Mouse (Mus musculus): ENCODE data around the gene Ofcc1. TPM values are rescaled to one million over a fixed set of nuclear protein-coding genes. Genes with fewer than 3 reads are reported as not detected.

Ofcc1 gene
- polyA plus RNA-seq, 1 experiment: not detected

DNA sequence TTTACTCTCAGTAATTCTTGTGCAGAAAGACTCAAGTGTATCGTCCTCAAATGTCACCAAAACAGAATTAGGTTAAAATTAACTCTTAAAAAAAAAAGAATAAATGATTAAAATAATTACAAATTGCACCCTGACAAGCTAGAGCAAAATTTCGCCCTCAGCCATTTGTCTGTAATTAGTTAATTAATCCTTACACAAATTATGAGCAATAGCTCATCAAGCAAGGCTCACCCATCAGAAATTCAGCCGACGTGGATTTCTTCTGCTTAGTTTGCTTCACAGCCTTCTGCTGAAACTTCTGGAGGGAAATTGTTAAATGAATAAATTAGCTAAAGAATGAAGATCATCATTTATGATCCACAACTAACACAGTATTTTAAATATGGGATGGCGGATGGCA, 80.6 kb downstream of the Ofcc1 start:
- no peak for TF ChIP-seq POLR2A (IDR thresholded peaks at IDR 0.05; ENCODE audit: insufficient read depth, low read length)
- no peak for TF ChIP-seq CTCF (IDR thresholded peaks at IDR 0.05; ENCODE audit: low read depth, low read length)
- no peak for TF ChIP-seq EP300 (IDR thresholded peaks at IDR 0.05; ENCODE audit: insufficient read depth, low read depth, low read length)
- H3K27ac ChIP-seq (ENCODE audit: insufficient read depth, low read length): no peak overlapping the region
- H3K9ac ChIP-seq (ENCODE audit: low read depth, poor library complexity, severe bottlenecking): no peak overlapping the region
- H3K4me1 ChIP-seq (ENCODE audit: control insufficient read depth, insufficient read depth, low read length): no peaks in the 10 kb centered on the region
- H3K9me3 ChIP-seq (replicated peaks; ENCODE audit: control insufficient read depth, insufficient read depth, low read length, poor library complexity, severe bottlenecking): 0 out of 2 replicates have a peak, but pooled peaks cover 6% of the 10 kb centered on the region
- H3K4me3 ChIP-seq (ENCODE audit: low read depth, low read length): no peak overlapping the region
- H3K27me3 ChIP-seq (ENCODE audit: control insufficient read depth, insufficient read depth, low read length, poor library complexity, severe bottlenecking): no peaks in the 10 kb centered on the region
- no peaks in the 10 kb centered on the region for H3K36me3 ChIP-seq (ENCODE audit: control insufficient read depth, insufficient read depth, low read length, poor library complexity, severe bottlenecking)

DNA sequence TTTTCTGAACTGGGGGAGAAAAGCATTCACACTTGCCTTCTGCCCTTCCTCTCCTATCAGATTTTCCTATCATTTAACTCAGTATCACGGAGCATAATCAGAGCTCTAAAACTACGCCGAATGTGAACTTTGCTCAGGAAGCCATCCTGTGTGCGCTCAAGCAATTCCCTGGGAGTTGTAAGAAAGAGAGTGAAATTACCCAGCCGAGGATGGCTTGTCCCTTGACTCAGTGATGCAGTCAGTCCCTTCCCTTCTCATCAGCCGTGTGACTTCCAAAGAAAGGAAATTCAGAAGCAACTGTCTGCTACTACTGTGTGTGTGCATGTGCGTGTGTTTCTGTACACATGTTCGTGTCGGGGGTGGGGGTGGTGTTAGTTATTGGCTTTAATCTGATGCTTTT, 93.7 kb downstream of the Ofcc1 start:
- Histone ChIP-seq H3K9me3 (replicated peaks; ENCODE audit: control insufficient read depth, insufficient read depth, low read length, poor library complexity, severe bottlenecking) (no peaks in the 10 kb centered on the region), H3K36me3 (ENCODE audit: control insufficient read depth, insufficient read depth, low read length, poor library complexity, severe bottlenecking) (no peaks in the 10 kb centered on the region), H3K4me3 (ENCODE audit: low read depth, low read length) (no peak overlapping the region), H3K4me1 (ENCODE audit: control insufficient read depth, insufficient read depth, low read length) (no peaks in the 10 kb centered on the region), H3K9ac (ENCODE audit: low read depth, poor library complexity, severe bottlenecking) (no peak overlapping the region), H3K27ac (ENCODE audit: insufficient read depth, low read length) (no peak overlapping the region), H3K27me3 (ENCODE audit: control insufficient read depth, insufficient read depth, low read length, poor library complexity, severe bottlenecking) (no peaks in the 10 kb centered on the region)
- TF ChIP-seq CTCF (IDR thresholded peaks at IDR 0.05; ENCODE audit: low read depth, low read length) (no peak), EP300 (IDR thresholded peaks at IDR 0.05; ENCODE audit: insufficient read depth, low read depth, low read length) (no peak), POLR2A (IDR thresholded peaks at IDR 0.05; ENCODE audit: insufficient read depth, low read length) (no peak)

DNA sequence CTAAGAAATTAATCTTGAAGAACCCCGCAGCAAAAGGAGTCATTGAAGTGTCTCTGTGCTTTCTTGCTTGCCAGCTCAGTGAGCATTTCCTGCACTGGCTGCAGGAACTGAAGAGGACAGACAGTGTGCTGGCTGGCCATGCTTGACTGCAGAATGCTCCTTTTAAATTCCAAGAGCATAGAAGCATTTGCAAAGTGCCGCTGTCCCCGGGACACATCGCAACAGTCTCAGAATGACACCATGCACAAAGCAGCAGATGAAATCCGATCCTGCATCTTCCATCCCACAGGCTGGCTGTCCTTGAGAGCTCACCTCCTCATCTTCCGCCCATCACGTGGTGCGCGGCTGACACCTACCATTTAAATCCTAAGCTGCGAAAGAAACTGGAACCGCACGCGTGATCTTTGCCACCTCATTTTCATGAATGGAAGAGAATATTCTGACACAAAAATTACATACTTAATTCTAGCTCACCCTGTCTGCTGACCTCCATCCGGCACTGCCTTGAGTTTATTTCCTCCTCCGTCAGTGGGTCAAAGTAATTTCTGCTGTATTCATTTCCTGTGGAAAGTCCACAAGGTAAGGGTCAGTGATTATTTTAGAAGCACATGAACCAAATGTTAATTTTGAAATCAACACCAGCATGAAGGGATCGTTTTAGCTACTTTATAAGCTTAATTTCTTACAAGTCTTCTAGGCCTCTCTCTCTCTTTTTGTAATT, 98.0 kb downstream of the Ofcc1 start:
- Histone ChIP-seq H3K4me1 (ENCODE audit: control insufficient read depth, insufficient read depth, low read length) (no peaks in the 10 kb centered on the region), H3K9me3 (replicated peaks; ENCODE audit: control insufficient read depth, insufficient read depth, low read length, poor library complexity, severe bottlenecking) (no peaks in the 10 kb centered on the region), H3K27ac (ENCODE audit: insufficient read depth, low read length) (no peak overlapping the region), H3K36me3 (ENCODE audit: control insufficient read depth, insufficient read depth, low read length, poor library complexity, severe bottlenecking) (no peaks in the 10 kb centered on the region), H3K9ac (ENCODE audit: low read depth, poor library complexity, severe bottlenecking) (no peak overlapping the region), H3K4me3 (ENCODE audit: low read depth, low read length) (no peak overlapping the region), H3K27me3 (ENCODE audit: control insufficient read depth, insufficient read depth, low read length, poor library complexity, severe bottlenecking) (no peaks in the 10 kb centered on the region)
- TF ChIP-seq CTCF (IDR thresholded peaks at IDR 0.05; ENCODE audit: low read depth, low read length) (no peak), POLR2A (IDR thresholded peaks at IDR 0.05; ENCODE audit: insufficient read depth, low read length) (no peak), EP300 (IDR thresholded peaks at IDR 0.05; ENCODE audit: insufficient read depth, low read depth, low read length) (no peak)

DNA sequence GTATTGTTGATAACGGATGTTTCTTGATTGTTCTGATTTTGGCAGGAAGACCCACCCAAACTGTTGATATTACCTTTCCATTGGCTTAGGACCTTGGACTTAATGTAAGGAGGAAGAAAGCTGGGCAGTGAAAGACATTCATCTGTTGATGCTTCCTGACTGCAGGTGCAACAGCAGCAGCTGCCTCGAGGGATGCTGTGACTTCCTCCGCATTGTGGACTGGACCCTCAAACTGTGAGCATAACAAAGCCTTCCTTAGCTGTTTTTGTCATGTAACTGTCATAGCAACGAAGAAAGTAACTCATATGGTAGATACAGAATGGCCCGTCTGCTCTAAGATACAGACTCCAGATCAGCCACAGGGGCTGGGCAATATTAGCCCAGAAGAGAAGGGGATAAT, 102.5 kb downstream of the Ofcc1 start:
- no peak overlapping the region for H3K4me3 ChIP-seq (ENCODE audit: low read depth, low read length)
- H3K9me3 ChIP-seq (replicated peaks; ENCODE audit: control insufficient read depth, insufficient read depth, low read length, poor library complexity, severe bottlenecking): no peaks in the 10 kb centered on the region
- no peaks in the 10 kb centered on the region for H3K36me3 ChIP-seq (ENCODE audit: control insufficient read depth, insufficient read depth, low read length, poor library complexity, severe bottlenecking)
- TF ChIP-seq EP300 (IDR thresholded peaks at IDR 0.05; ENCODE audit: insufficient read depth, low read depth, low read length) (peak; percentile 92), POLR2A (IDR thresholded peaks at IDR 0.05; ENCODE audit: insufficient read depth, low read length) (no peak), CTCF (IDR thresholded peaks at IDR 0.05; ENCODE audit: low read depth, low read length) (no peak)
- H3K9ac ChIP-seq (ENCODE audit: low read depth, poor library complexity, severe bottlenecking): no peak overlapping the region
- H3K4me1 ChIP-seq (ENCODE audit: control insufficient read depth, insufficient read depth, low read length): no peaks in the 10 kb centered on the region
- no peaks in the 10 kb centered on the region for H3K27me3 ChIP-seq (ENCODE audit: control insufficient read depth, insufficient read depth, low read length, poor library complexity, severe bottlenecking)
- no peak overlapping the region for H3K27ac ChIP-seq (ENCODE audit: insufficient read depth, low read length)

DNA sequence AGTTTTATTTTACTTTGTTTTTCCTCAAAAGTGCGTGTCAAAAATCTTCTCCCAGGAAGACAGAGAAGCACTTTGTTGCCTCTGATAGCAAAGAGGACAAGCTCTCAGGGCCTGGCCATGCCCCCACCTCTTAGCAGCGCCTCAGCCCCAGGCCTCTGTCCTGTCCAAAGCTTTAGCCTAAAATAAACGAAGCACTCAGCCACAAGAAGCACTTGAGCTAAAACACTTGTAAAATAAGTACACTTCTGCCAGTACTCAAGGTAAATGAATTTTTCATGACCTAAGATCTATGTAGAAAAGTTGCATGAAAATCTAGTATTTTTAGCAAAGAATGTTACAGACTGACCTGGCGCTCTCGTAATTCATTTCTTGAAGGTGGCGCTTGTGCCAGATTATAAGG, 117.4 kb downstream of the Ofcc1 start:
- H3K36me3 ChIP-seq (ENCODE audit: control insufficient read depth, insufficient read depth, low read length, poor library complexity, severe bottlenecking): no peaks in the 10 kb centered on the region
- H3K9ac ChIP-seq (ENCODE audit: low read depth, poor library complexity, severe bottlenecking): no peak overlapping the region
- H3K4me3 ChIP-seq (ENCODE audit: low read depth, low read length): no peak overlapping the region
- no peak overlapping the region for H3K27ac ChIP-seq (ENCODE audit: insufficient read depth, low read length)
- no peaks in the 10 kb centered on the region for H3K27me3 ChIP-seq (ENCODE audit: control insufficient read depth, insufficient read depth, low read length, poor library complexity, severe bottlenecking)
- H3K9me3 ChIP-seq (replicated peaks; ENCODE audit: control insufficient read depth, insufficient read depth, low read length, poor library complexity, severe bottlenecking): no peaks in the 10 kb centered on the region
- TF ChIP-seq EP300 (IDR thresholded peaks at IDR 0.05; ENCODE audit: insufficient read depth, low read depth, low read length) (no peak), CTCF (IDR thresholded peaks at IDR 0.05; ENCODE audit: low read depth, low read length) (no peak), POLR2A (IDR thresholded peaks at IDR 0.05; ENCODE audit: insufficient read depth, low read length) (no peak)
- H3K4me1 ChIP-seq (ENCODE audit: control insufficient read depth, insufficient read depth, low read length): no peaks in the 10 kb centered on the region

DNA sequence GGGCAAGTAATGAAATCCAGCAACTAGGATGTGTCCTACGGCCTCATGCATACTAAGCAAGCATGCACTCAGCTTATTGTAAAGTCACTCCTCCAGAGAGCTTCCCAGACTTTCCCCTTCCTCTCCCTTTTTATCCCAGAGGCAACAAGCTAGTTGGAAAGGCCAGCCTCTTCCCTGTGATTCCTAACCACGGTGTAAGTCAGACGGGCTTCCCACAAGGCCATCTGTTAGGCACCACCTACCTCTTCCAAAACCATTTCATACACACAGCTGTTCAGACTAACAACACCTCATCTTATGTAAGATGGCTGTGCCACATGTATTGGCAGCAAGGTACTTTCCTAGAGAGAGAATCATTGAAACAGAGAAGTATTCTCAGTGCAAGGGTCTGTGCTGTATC, 124.9 kb downstream of the Ofcc1 start:
- Histone ChIP-seq H3K4me3 (ENCODE audit: low read depth, low read length) (no peak overlapping the region), H3K36me3 (ENCODE audit: control insufficient read depth, insufficient read depth, low read length, poor library complexity, severe bottlenecking) (no peaks in the 10 kb centered on the region), H3K27ac (ENCODE audit: insufficient read depth, low read length) (no peak overlapping the region), H3K27me3 (ENCODE audit: control insufficient read depth, insufficient read depth, low read length, poor library complexity, severe bottlenecking) (no peaks in the 10 kb centered on the region), H3K9me3 (replicated peaks; ENCODE audit: control insufficient read depth, insufficient read depth, low read length, poor library complexity, severe bottlenecking) (no peaks in the 10 kb centered on the region), H3K4me1 (ENCODE audit: control insufficient read depth, insufficient read depth, low read length) (no peaks in the 10 kb centered on the region), H3K9ac (ENCODE audit: low read depth, poor library complexity, severe bottlenecking) (no peak overlapping the region)
- TF ChIP-seq POLR2A (IDR thresholded peaks at IDR 0.05; ENCODE audit: insufficient read depth, low read length) (no peak), CTCF (IDR thresholded peaks at IDR 0.05; ENCODE audit: low read depth, low read length) (no peak), EP300 (IDR thresholded peaks at IDR 0.05; ENCODE audit: insufficient read depth, low read depth, low read length) (no peak)
